Mouse (Mus musculus): ENCODE measurements at regions not wholly inside any gene's neighbourhood (a gene's known extent, or its start where the extent isn't known, plus 50 kb on each side); places are given as distances from the start of the nearest gene placed in this dataset.

GRCm38 (mm10) chr14:67139674-67140073 is 1130.7 kb upstream of the Gulo start:
- DNase-seq (ENCODE audit: inconsistent ontology term) = no peak

DNA sequence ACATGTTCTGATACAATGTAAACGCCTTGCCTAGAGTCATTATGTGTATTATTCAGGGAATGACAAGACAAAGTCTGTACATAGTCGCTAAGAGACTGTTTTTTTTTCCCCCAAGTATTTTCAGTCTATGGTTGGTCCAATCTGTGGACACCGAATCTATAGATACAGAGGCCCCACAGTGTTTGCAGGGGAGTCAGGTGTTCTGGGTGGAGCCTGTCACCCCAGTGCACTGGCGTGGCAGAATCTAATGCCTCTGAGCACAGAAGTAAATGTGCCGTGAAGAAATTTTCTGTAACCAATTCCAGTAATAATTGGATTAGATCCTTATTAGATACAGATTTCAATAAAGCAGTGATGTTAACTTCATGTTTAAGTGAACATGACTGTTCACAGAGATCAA is 1130.1 kb upstream of the Gulo start:
- DNase-seq (ENCODE audit: inconsistent ontology term) = no peak

GRCm38 (mm10) chr14:67136141-67136498 is 1127.1 kb upstream of the Gulo start:
- DNase-seq (ENCODE audit: inconsistent ontology term) = no peak

- DNase-seq (ENCODE audit: inconsistent ontology term) = peak; percentile 50
These were observed 1126.5 kb upstream of the Gulo start for GRCm38 (mm10) chr14:67135221-67136140.

- no peak for DNase-seq (ENCODE audit: inconsistent ontology term)
These were observed 1124.2 kb upstream of the Gulo start for GRCm38 (mm10) chr14:67133221-67133620.

DNA sequence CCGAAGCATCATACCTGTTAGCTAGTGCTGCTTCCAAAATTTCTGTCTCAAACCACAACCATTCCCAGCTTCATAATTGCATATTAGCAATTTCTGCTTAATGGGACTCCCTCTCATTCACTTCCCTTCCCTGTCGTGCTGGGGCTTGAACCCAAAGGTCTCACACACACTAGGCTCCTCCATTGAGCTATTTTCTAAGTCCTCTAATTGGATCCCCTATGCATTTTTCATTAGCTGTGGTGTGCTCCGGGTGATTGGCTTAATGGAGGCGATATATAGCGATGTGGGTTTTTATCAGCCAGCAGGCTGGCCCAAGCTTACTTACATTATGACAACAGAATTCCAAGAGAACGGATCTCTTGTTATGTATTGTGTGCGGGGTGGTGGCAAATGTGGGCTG is 1118.1 kb upstream of the Gulo start:
- DNase-seq (ENCODE audit: inconsistent ontology term) = no peak

DNA sequence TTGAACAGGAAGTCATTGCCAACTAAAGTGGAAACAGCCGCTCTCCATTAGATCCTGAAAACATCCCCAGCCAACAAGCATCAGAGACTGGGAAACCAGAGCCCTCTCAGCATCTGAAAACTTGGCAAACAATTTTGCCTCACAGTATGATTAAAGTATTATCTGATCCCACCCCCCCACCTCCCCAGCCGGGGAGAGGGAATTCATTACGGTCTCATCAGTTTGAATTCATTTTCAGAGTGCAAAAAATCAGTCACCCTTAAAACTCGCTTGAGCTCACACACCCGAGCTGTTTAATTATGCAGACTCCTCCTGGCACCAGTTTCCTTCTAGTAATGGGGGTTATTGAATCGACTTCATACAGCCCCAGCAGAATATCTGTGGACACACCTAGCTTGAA is 1117.2 kb upstream of the Gulo start:
- DNase-seq (ENCODE audit: inconsistent ontology term) = peak; percentile 90

DNA sequence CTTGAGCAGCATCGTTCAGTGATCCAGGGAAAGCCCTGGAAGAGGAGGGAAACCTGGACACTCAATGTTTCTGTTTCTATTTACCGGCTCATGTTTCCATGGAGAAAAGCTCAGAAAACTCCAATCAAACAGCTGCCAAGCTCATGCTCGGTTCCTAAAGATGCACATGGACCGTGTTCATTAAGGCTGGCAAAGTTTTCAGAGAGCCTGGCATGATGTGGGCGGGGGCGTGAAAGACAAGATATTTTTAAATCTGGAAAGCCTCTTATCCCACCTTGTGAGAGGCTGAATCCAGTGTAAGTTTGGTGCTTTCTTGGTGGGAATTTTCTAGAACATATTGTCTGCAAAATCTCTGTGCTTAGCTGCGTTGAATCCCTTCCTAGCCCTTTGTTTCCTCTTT is 1114.3 kb upstream of the Gulo start:
- DNase-seq (ENCODE audit: inconsistent ontology term) = no peak

All from Muller cell, postnatal 12 days (primary cell).